In genomic region chr2:155308936-155309592, GRCm38 (mm10) we compare ENCODE assay signal across 8 mouse cellular contexts. TPM values are rescaled to one million over a fixed set of nuclear protein-coding genes. Genes with fewer than 3 reads are reported as not detected.
DNase-seq lines count a peak whose midpoint lies in the region; ATAC-seq lines count a peak whose summit lies in the region.

No protein-coding gene starts in this region.

- WGBS in kidney, embryonic 14.5 days, result 48% methylated on average over 3 of the region's 3 CpGs
- WGBS in forebrain, embryonic 16.5 days, result 34% methylated on average over 3 of the region's 3 CpGs

- no peaks in the 10 kb centered on the region for H3K27me3 ChIP-seq in kidney, embryonic 14.5 days (ENCODE audit: control insufficient read depth, insufficient read depth, low read length)
- H3K27me3 ChIP-seq in forebrain, embryonic 16.5 days (replicated peaks; ENCODE audit: control insufficient read depth, insufficient read depth, low read length), result no peaks in the 10 kb centered on the region

- no peak for ATAC-seq in kidney, embryonic 14.5 days (ENCODE audit: low FRiP score, low TSS enrichment)
- no peak for ATAC-seq in forebrain, embryonic 16.5 days
- peak; percentile 60 for ATAC-seq in megakaryocyte progenitor cell, adult 5-6 weeks (replicated peaks; ENCODE audit: poor library complexity)

- no peak overlapping the region for H3K4me3 ChIP-seq in kidney, embryonic 14.5 days (ENCODE audit: low read length)
- H3K4me3 ChIP-seq in forebrain, embryonic 16.5 days (replicated peaks; ENCODE audit: low read length), result no peak overlapping the region

- H3K36me3 ChIP-seq in kidney, embryonic 14.5 days (ENCODE audit: control insufficient read depth, insufficient read depth, low read length), result peaks cover 26% of the 10 kb centered on the region; the same call in 1 of the 2 replicates
- H3K36me3 ChIP-seq in forebrain, embryonic 16.5 days (ENCODE audit: control insufficient read depth, insufficient read depth), result peaks cover 8% of the 10 kb centered on the region; the same call in 1 of the 2 replicates

- no peak overlapping the region for H3K27ac ChIP-seq in kidney, embryonic 14.5 days (ENCODE audit: low read depth, low read length)
- peak overlapping the region; percentile 35; the same call in 1 of the 2 replicates for H3K27ac ChIP-seq in forebrain, embryonic 16.5 days (ENCODE audit: low read length)

- H3K9me3 ChIP-seq in kidney, embryonic 14.5 days (ENCODE audit: control insufficient read depth, low read length), result no peaks in the 10 kb centered on the region
- no peaks in the 10 kb centered on the region for H3K9me3 ChIP-seq in forebrain, embryonic 16.5 days (ENCODE audit: control insufficient read depth, low read length)

- no peak overlapping the region for H3K9ac ChIP-seq in kidney, embryonic 14.5 days (ENCODE audit: low read depth, low read length)
- H3K9ac ChIP-seq in forebrain, embryonic 16.5 days (replicated peaks; ENCODE audit: low read depth, low read length), result no peak overlapping the region

- no peak overlapping the region for H3K4me2 ChIP-seq in kidney, embryonic 14.5 days (replicated peaks; ENCODE audit: low read depth, low read length)
- no peak overlapping the region for H3K4me2 ChIP-seq in forebrain, embryonic 16.5 days (ENCODE audit: low read length)

- no peaks in the 10 kb centered on the region for H3K4me1 ChIP-seq in kidney, embryonic 14.5 days (ENCODE audit: control insufficient read depth, insufficient read depth, low read length)
- peaks cover 3% of the 10 kb centered on the region; the same call in 1 of the 2 replicates for H3K4me1 ChIP-seq in forebrain, embryonic 16.5 days (replicated peaks; ENCODE audit: control insufficient read depth, insufficient read depth, low read length)

- DNase-seq in kidney, adult 18-20 months, result peak; percentile 16
- DNase-seq in adrenal gland, adult 2 months, result peak; percentile 91
- DNase-seq in induced T-regulatory cell, adult 2 months (ENCODE audit: low read depth), result peak; percentile 14
- no peak for DNase-seq in frontal cortex, postnatal 25 days (ENCODE audit: low spot score in 2 of 2)
- DNase-seq in layer of hippocampus, adult 8-10 months (ENCODE audit: low spot score in 2 of 2), result no peak

RNA-seq across cellular contexts. Expression of gene Map1lc3a, which starts 33.0 kb away (rescaled TPM):
- polyA plus RNA-seq in kidney, embryonic 14.5 days (2014; fragmentation: Nextera tagmentation; extraction: Ambion mirVana), result 135 and 136 TPM in 2 replicates
- 100 to 1,000 TPM; 475 to 819 TPM for total RNA-seq in adrenal gland, adult 2 months (2021)
- 2,934 and 3,400 TPM in 2 replicates for polyA plus RNA-seq in adrenal gland, adult 2 months (2012; rRNA removed)
- polyA plus RNA-seq in forebrain, embryonic 16.5 days (2015; fragmentation: Nextera tagmentation; extraction: Ambion mirVana), result 343 and 425 TPM in 2 replicates
- total RNA-seq in megakaryocyte progenitor cell, adult 5-6 weeks (2015), result 3.4 and 4.0 TPM in 2 replicates
- total RNA-seq in megakaryocyte progenitor cell, adult 5-6 weeks (2017), result 0.71 and 1.8 TPM in 2 replicates
- 100 to 1,000 TPM; 208 to 237 (median 223) TPM for total RNA-seq in layer of hippocampus, adult 8-10 months (2022)

RNA-seq across cellular contexts. Expression of gene Pigu, which starts 48.2 kb away (rescaled TPM):
- 66.8 and 73.3 TPM in 2 replicates for polyA plus RNA-seq in kidney, embryonic 14.5 days (2014; fragmentation: Nextera tagmentation; extraction: Ambion mirVana)
- total RNA-seq in adrenal gland, adult 2 months (2021), result 10 to 100 TPM; 41.2 to 41.5 TPM
- 19.6 TPM in 2 replicates for polyA plus RNA-seq in adrenal gland, adult 2 months (2012; rRNA removed)
- 53.4 and 60.4 TPM in 2 replicates for polyA plus RNA-seq in forebrain, embryonic 16.5 days (2015; fragmentation: Nextera tagmentation; extraction: Ambion mirVana)
- 71.3 and 79.7 TPM in 2 replicates for total RNA-seq in megakaryocyte progenitor cell, adult 5-6 weeks (2015)
- 42.7 and 43.5 TPM in 2 replicates for total RNA-seq in megakaryocyte progenitor cell, adult 5-6 weeks (2017)
- 10 to 100 TPM; 27.7 to 32.6 (median 30.2) TPM for total RNA-seq in layer of hippocampus, adult 8-10 months (2022)

Comparison
In these comparisons a context has a peak if more than half of its experiments do, and no peak if none do; other contexts are left out.
1. DNase-seq: peak in kidney, adult 18-20 months (single experiment), adrenal gland, adult 2 months (single experiment) and induced T-regulatory cell, adult 2 months (single experiment); none in frontal cortex, postnatal 25 days (0 of 2) and layer of hippocampus, adult 8-10 months (0 of 2).
2. RNA of gene Map1lc3a, which starts 33.0 kb away (total RNA-seq): 475 to 819 TPM in adrenal gland, adult 2 months and 208 to 237 TPM in layer of hippocampus, adult 8-10 months; 0.71 to 4.0 TPM in megakaryocyte progenitor cell, adult 5-6 weeks; every median in the first group is over 10 times any median in the second.